Mouse (Mus musculus): ENCODE data around the gene Clnk.

DNA sequence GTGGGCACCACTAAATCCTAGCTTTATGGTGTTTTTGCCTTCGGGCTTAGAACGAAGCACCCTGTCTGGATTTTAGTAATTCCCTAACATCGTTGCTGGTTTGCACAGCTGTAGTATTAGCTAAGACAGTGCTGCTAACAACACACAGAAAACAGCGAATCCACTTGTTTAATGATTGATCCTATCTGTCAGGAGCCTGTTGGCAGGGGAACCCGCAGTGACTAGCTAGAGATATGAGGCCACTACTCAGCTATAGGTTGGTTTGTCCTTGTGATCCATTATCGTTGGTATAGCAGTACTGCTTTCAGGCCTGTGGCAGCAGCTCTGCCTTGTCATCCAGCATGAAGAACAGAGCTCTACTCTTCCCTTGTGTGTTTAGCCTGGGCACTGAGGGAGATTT is 183.8 kb downstream of the Clnk start:
- no peak for TF ChIP-seq CTCF (conservative IDR thresholded peaks at IDR 0.05; ENCODE audit: low read length)
- TF ChIP-seq NANOG (IDR thresholded peaks at IDR 0.05; ENCODE audit: borderline replicate concordance, low read length) = no peak
- TF ChIP-seq POU5F1 (IDR thresholded peaks at IDR 0.05; ENCODE audit: borderline replicate concordance, low read length) = no peak

Data from E14TG2a.4 (cell line).